Mouse (Mus musculus) heart, adult 10 weeks (tissue): Measurements from ENCODE around the gene Eno4. TPM values are rescaled to one million over a fixed set of nuclear protein-coding genes. Genes with fewer than 3 reads are reported as not detected.

Source experiments
- polyA plus RNA-seq: library from polyadenylated mRNA; stranded (reverse); fragments of 350-450 nt; fragmentation: Illumina TruSeq; extraction: RNeasy Lipid Tissue Mini Kit (QIAGEN cat#74804); gene quantifications from one replicate; pipeline ENCODE4 v1.2.3, GENCODE M21; 2014; ENCODE audit warnings: low read depth, low replicate concordance

The Eno4 gene
- not detected for polyA plus RNA-seq

DNA sequence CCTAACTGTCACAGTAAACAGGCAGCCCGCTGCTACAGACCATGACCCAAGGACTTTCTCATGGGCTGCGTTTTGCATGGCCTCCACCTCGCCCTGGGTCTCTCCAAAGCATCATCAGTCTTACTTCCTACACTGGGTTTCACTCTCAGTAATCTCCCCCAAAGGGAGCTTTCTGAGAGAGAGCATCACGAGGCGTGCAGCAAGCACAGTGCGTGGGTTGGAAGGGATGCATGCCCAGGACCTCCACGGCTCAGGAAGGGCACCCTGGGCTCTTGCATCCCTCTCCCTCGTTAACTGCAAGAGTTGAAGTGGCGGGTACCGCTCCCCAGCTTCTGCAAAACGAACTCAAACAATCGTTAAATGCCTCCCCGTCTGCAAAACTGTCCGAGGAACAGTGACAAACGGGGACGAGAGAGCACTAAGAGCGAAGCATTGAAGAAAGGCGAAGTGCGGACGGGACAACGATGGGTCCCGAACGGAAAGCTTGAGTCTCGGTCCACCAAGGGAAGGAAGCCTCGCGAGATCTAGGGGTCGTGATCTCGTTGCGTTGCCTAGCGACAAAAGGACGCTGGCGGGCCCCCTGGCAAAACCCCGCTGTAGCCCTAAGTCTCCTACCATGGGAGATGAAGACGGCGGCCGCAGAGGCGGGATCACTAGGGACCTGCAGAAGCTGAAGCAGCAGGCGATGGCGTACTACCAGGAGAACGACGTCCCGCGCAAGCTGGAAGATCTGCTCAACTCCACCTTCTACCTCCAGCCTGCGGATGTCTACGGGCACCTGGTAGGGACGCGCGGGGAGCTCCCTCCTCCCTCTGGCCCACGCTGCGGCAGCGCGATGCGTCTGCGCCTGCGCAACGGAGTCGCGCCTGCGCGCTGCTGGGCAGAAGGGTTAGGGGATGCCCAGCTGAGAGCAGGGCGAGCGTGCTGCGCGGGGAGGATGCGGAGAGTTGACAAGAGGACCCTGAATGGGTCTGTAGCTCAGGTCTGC, at the start of gene Eno4, which contains the start of gene Hspa12a:
TSS of gene Eno4 (plus strand) at position 585 of the 988 bp plus-strand sequence.
TSS of gene Hspa12a (minus strand) at position 814 of the 988 bp plus-strand sequence.

Other genes with a start within 250 kb of the Eno4 start
- not detected for gene Pnliprp1, start 214.5 kb upstream of the Eno4 start, polyA plus RNA-seq
- gene Pnliprp2, start 183.7 kb upstream of the Eno4 start, polyA plus RNA-seq = not detected
- not detected for gene 1700019N19Rik, start 149.0 kb upstream of the Eno4 start, polyA plus RNA-seq
- gene Hspa12a, start 229 bp downstream of the Eno4 start, polyA plus RNA-seq = 24.6 TPM
- 2.7 TPM for gene Shtn1, start 132.7 kb downstream of the Eno4 start, polyA plus RNA-seq
- not detected for gene Vax1, start 226.6 kb downstream of the Eno4 start, polyA plus RNA-seq